Mouse (Mus musculus): ENCODE measurements at regions not wholly inside any gene's neighbourhood (a gene's known extent, or its start where the extent isn't known, plus 50 kb on each side); places are given as distances from the start of the nearest gene placed in this dataset.

- TF ChIP-seq CTCF (IDR thresholded peaks at IDR 0.05 in 2 of 3, conservative IDR thresholded peaks at IDR 0.05 in 1 of 3; ENCODE audit: control insufficient read depth in 1 of 3, insufficient read depth in 1 of 3, low read depth in 2 of 3, low read length in 3 of 3, poor library complexity in 1 of 3, severe bottlenecking in 1 of 3) (no peak), NELFE (IDR thresholded peaks at IDR 0.05; ENCODE audit: low read depth, low read length) (no peak), GATA1 (IDR thresholded peaks at IDR 0.05; ENCODE audit: low read depth, low read length) (no peak; the same call in 1 of the 2 replicates), ZMIZ1 (IDR thresholded peaks at IDR 0.05; ENCODE audit: low read depth, low read length) (no peak), POLR2AphosphoS2 (IDR thresholded peaks at IDR 0.05; ENCODE audit: low read length) (no peak), SIN3A (IDR thresholded peaks at IDR 0.05; ENCODE audit: low read length) (no peak), RAD21 (IDR thresholded peaks at IDR 0.05; ENCODE audit: low read depth, low read length) (no peak), TAL1 (IDR thresholded peaks at IDR 0.05; ENCODE audit: low read length) (no peak), NRF1 (IDR thresholded peaks at IDR 0.05; ENCODE audit: insufficient read depth, low read depth, low read length, poor library complexity, severe bottlenecking) (no peak), MAFK (IDR thresholded peaks at IDR 0.05; ENCODE audit: borderline replicate concordance, low read depth, low read length) (no peak)
These were observed 936.8 kb upstream of the Lcorl start for GRCm38 (mm10) chr5:46794028-46794705.
